Mouse (Mus musculus) small intestine, adult 10 weeks (tissue): ENCODE results near the gene Slc5a5. TPM values are rescaled to one million over a fixed set of nuclear protein-coding genes. Genes with fewer than 3 reads are reported as not detected.

Experiments
- polyA plus RNA-seq: library from polyadenylated mRNA; stranded (reverse); fragments of 350-450 nt; fragmentation: Illumina TruSeq; extraction: RNeasy Lipid Tissue Mini Kit (QIAGEN cat#74804); gene quantifications from one replicate; pipeline ENCODE4 v1.2.3, GENCODE M21; 2014; ENCODE audit warnings: low replicate concordance

The Slc5a5 gene
- polyA plus RNA-seq, result not detected

GRCm38 (mm10) chr8:70892022-70892895 lies at the start of gene Slc5a5:
Gene Slc5a5, minus strand, starts transcription at chr8:70892757.

DNA sequence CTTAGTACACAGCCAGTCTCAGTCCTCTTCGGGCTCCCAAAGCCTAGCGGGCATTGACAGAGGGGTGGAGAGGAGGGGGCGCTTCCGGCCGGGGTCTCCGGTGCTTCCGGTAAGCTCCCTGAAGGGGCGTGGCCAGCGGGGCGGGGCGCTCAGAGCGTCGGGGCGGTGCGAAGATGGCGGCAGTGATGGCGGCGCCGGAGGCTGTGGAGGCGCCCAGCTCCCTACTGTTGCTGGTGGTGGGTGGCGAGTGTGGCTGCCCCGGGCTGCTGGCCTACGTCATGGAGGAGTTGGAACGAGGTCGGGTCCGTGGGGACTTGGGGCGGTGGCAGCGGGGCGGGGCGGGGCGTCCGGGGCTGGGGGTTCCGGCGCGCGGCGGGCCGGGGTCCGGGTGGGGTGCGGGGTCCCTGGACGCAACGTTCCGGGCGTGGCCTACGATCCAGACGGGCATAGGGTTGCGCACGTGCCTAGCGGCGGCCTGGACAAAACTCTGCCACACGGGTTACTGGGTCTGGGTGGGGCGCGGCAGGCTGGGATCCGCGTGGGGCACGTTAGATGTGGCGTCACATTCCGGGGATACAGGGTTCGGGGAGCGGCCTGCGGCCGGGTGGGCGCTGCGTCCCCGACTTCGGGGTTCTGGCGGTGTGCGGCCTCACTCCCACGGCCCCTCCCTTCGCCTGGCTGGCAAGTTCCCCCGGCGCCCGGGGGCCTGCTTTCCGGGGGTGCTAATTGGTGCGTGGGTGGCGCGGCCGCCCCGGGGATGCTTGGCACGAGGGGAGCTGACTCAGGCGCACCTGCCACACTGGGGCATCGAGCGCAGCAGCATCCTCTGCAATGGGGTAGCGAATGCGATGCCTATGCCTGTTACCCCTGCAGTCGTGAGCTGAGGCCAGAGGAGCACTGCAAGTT lies 13.5 kb upstream of the Slc5a5 start, which contains the start of gene Map1s:
Gene Map1s, plus strand, starts transcription at position 102 of the 906 bp plus-strand sequence.

DNA sequence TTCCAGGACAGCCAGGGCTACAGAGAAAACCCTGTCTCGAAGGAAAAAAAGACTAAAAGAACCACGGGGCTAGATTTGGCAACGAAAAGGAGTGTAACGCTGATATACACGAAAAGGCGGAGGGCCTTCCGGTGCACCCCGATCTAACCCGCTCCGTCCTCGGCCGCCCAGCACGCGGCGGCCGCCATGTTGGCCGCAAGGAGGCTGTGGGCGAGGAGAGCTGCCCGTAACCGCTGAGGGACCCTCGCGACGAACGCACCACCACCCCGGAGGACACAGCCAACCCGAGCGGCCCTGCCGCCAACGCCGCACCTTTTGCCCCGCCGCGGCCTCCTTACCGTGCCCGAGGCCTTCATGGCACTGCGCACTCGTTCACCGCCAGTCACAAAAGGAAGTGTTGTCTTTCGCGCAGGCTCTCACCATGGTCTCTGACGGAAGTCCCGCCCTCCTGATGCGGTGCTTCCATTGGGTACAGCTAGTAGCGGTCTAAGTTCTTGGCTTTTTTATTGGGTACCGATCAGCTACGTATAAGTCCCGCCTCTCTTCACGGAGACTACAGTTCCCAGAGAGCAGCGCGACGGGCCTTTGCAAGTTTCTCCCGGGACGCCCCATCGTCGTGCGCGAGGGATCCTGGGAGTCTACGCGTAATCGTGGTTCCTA lies 4.6 kb upstream of the Slc5a5 start, which contains the start of gene Rpl18a:
Gene Rpl18a, minus strand, starts transcription at position 392 of the 660 bp plus-strand sequence.

GRCm38 (mm10) chr8:70873364-70873985 lies 19.1 kb downstream of the Slc5a5 start, which contains the start of gene Ccdc124:
Gene Ccdc124, minus strand, starts transcription at chr8:70873935.

DNA sequence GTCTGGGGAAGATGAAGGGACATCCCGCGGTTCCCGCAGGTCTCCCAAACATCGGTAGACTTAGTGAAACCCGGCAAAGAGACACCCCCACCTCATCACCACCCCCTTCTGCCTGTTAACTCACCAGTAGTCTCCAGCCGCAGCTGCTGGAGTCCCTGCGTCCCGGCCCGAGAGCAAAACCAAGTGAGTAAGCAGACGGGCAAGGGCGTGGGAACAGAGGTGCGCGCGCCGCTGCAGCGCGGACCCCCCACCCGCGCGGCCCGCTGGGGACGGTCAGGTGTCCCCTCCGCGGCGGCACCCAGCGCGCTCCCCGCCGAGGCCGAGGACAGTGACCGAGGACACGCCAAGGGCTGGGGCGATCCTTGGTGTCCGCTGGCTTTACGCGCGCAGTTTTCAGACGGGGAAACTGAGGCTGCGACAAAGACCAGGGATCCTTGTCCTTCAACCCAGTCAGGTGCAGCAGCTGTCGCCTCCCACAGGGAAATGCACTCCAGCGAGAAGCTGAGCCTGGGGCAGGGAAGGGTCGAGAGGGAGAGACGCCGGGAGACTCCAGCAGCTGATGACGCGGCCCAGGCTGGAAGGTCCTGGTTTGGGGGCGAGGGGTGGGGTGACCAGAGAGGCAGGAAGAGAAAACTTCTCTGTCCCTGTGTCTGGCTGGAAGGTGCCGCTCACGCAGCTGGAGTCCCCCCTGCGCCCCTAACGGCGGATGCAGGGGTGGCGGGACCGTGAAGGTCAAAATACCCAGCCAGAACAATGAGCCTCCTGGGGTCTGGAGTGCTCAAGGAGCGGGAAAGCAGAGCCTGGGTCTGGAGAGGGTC lies 29.5 kb downstream of the Slc5a5 start, which contains the start of gene Kcnn1:
Gene Kcnn1, minus strand, starts transcription at position 435 of the 818 bp plus-strand sequence.

DNA sequence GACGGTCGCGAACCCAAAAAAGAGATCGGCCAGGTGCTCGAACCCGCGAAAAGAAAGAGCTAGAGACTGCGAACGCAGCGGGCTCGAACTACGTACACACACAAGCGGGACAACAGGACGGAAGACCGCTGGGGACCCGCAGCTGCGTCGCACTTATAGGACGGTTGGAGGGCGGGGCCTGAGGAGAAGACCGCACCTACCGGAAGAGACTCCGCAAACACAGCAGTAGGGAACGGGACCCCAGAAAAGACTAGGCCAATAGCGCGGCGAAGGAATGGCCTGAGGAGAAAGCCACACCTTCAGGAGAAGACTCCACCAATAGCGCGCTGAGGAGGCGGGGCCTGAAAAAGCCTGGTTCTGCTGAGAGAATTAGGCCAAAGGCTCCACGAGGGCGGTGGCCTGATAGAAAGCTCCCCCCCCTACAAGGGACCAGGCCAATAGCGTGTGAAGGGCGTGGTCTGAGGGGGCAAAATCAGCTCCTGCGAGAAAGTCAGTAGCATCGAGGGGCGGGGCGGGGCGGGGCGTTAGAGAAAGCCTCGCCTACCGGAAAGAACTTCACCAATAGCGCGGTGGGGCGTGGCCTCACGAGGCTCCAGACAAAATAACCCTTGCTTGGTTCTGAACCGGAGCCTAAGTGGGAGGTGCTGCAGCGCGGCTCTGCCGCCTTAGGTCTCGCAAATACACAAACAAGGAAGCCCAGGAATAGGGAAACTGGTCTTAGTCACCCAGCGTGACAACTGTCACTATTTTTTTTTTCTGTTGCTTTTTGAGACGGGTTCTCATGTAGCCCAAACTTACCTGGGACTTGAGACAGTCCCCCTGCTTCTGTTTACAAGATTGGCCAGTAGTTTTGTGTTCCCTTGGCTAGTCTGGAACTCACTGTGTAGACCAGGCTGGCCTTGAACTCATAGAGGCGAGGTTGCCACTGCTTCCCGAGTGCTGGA lies 52.9 kb downstream of the Slc5a5 start, which contains the start of gene Arrdc2:
Gene Arrdc2, minus strand, starts transcription at position 313 of the 944 bp plus-strand sequence.

Other genes starting within 250 kb of the Slc5a5 start
- 22.3 TPM for gene Pgpep1, start 232.4 kb downstream of the Slc5a5 start, polyA plus RNA-seq
- not detected for gene Lsm4, start 219.5 kb downstream of the Slc5a5 start, polyA plus RNA-seq
- gene Jund, start 193.8 kb downstream of the Slc5a5 start, polyA plus RNA-seq, result 15.4 TPM
- gene Iqcn, start 189.3 kb downstream of the Slc5a5 start, polyA plus RNA-seq, result not detected
- gene Gm3336, start 174.2 kb downstream of the Slc5a5 start, polyA plus RNA-seq, result 3.4 TPM
- gene Pde4c, start 169.0 kb downstream of the Slc5a5 start, polyA plus RNA-seq, result not detected
- 0.97 TPM for gene Rab3a, start 138.1 kb downstream of the Slc5a5 start, polyA plus RNA-seq
- 0.48 TPM for gene Mpv17l2, start 131.8 kb downstream of the Slc5a5 start, polyA plus RNA-seq
- 0.45 TPM for gene Pik3r2, start 116.0 kb downstream of the Slc5a5 start, polyA plus RNA-seq
- gene Mast3, start 87.7 kb downstream of the Slc5a5 start, polyA plus RNA-seq, result 1.1 TPM
- gene Il12rb1, start 84.3 kb downstream of the Slc5a5 start, polyA plus RNA-seq, result not detected
- gene Arrdc2, start 53.0 kb downstream of the Slc5a5 start, polyA plus RNA-seq, result not detected
- not detected for gene Kcnn1, start 29.5 kb downstream of the Slc5a5 start, polyA plus RNA-seq
- gene Ccdc124, start 18.8 kb downstream of the Slc5a5 start, polyA plus RNA-seq, result not detected
- gene Rpl18a, start 4.7 kb upstream of the Slc5a5 start, polyA plus RNA-seq, result 7.8 TPM
- 0.85 TPM for gene Map1s, start 13.2 kb upstream of the Slc5a5 start, polyA plus RNA-seq